Mouse (Mus musculus): ENCODE results near the gene Herc6. TPM values are rescaled to one million over a fixed set of nuclear protein-coding genes. Genes with fewer than 3 reads are reported as not detected.

Herc6 gene
- total RNA-seq, 2 experiments from 2014 or later, result 0.41 to 1.6 TPM

GRCm38 (mm10) chr6:57581595-57581994 lies 795 bp downstream of the Herc6 start:
- DNase-seq, result no peak

- DNase-seq, result no peak
Measured at GRCm38 (mm10) chr6:57582356-57582755, 1.6 kb downstream of the Herc6 start.

DNA sequence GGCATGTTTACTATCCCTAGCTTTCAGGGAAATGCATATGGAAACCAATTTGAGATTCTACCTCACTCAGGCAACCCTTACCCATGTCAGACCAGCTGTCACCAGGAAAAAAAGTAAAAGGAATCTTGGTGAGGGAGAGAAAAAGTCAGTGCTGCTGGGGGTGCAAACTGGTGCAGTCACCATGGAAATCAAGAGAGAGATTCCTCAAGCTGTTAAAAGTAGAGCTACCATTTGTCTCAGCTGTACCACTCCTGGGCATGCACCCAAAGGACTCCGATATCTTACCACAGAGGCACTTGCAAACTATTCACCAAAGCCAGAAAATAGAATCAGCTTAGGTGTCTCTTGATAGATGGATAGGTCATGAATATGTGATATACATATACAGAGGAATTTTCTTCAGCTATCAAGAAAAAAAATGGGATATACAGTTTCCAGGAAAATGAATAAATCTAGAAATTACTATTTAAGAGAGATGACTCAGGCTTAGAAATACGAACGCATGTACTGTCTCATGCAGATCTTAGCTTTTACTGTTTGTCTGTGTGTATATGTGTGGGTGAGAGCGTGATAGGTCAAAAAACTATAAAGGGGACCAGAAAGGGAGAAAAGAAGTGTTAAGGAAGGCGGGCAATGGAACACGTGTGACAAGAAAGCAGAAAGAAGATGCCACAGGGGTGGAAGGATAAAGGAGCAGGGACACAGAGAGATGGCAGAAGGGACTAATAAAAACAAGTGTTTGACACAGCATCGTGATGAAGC lies 24.9 kb downstream of the Herc6 start:
- DNase-seq, result no peak

DNA sequence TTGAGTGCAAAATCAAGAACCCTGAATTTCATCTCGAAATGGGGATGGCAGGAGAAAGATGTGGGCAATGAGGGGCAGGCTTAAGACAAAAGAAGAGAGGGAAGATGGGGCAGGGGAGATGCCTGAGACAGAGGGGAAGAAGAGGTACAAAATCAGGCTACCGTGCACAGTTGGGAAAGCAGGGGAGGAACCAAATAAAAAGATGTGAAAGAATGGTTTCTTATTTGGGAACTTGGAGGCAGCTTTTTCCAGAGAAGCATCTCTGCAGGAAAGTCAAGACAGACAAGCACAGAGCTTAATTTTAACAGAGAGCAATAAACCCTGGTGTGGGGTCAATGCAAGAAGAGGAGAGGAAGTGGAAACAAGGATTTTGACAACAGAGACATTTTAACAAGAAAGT lies 27.2 kb downstream of the Herc6 start:
- DNase-seq, result no peak

GRCm38 (mm10) chr6:57609631-57610030 lies 28.8 kb downstream of the Herc6 start:
- no peak for DNase-seq

DNA sequence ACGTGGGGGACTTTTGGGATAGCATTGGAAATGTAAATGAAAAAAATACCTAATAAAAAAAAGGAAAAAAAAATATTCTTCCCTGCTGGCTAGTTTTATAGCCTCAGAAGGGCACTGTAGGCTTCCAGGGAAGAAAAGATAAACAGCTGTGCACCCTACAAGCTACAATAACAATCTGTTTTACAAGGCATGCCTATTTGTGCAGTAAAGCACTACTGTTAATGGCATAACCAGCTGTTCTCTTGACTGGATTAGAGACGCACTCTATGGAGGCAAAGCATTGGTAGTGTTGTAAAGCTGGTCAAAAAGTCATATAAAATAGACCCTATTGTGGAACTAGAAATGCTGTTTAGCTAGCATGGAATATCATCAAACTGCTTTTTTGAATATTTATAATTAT lies 35.0 kb downstream of the Herc6 start:
- no peak for DNase-seq

DNA sequence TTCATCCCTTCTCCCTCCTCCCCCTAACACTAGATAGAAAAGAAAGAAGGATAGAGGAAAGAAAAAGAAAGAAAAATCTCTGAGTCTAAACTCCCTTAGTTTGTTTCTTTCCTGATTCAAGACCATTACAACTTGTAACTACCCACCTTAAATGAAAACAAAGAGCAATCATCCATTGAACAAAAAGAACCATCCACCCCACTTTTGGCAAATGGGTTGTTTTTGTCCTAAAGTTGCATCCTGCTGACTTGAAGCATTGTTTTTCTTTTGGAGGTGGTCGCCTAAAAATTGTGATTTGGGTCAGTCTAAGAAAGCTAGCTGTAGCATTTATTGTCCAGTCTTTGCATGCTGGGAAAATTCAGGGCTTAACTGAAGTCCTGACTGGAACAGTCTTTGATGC lies 58.7 kb downstream of the Herc6 start:
- DNase-seq, result no peak

- DNase-seq, result peak; percentile 31
Measured at GRCm38 (mm10) chr6:57641789-57642188, 61.0 kb downstream of the Herc6 start.

GRCm38 (mm10) chr6:57647256-57647655 lies 66.5 kb downstream of the Herc6 start:
- no peak for DNase-seq

- no peak for DNase-seq
Measured at GRCm38 (mm10) chr6:57661295-57661694, 80.5 kb downstream of the Herc6 start.

- DNase-seq, result no peak
Measured at GRCm38 (mm10) chr6:57684156-57684555, 103.4 kb downstream of the Herc6 start.

DNA sequence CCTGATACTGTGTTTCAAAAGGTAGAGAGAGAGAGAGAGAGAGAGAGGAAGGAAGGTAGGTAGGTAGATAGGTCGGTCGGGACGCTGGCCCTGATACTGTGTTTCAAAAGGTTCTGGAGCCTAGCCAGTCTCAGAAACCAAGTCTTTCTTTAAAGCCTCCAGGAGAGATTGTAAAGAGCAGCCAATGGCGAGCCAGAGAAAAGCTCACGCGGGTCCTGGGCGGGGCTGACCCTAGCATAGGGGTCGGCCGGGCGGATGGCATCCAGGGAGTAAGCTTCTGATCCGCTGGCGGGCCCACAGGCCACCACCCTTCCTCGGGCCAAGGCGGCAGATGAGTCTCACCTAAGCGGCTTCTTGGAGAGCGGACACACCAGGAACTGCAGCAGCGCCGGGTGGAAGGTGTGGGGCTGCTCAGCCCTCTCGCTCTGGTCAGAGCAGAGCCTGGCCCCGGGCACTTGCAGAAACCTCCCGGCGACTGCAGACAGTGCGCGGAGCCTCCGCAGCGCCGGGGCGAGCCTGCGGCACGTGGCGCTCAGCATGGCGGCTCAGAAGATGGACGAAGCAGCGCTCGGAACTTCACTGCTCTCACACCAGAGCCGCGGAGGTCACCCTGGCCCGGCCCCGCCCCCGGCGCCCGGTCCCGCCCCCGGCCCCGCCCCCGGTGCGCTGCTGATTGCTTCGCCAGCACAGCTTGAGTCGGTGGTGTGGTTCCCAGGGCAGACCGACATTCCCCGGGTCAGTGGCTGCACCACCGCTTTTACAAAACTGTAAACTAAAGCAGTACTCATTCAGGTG lies 110.9 kb downstream of the Herc6 start, which contains the start of gene Pyurf:
Gene Pyurf (minus strand): TSS at position 612 of the 795 bp plus-strand sequence.
- DNase-seq, result peak; percentile 88

GRCm38 (mm10) chr6:57693116-57693515 lies 112.3 kb downstream of the Herc6 start:
- DNase-seq, result no peak

DNA sequence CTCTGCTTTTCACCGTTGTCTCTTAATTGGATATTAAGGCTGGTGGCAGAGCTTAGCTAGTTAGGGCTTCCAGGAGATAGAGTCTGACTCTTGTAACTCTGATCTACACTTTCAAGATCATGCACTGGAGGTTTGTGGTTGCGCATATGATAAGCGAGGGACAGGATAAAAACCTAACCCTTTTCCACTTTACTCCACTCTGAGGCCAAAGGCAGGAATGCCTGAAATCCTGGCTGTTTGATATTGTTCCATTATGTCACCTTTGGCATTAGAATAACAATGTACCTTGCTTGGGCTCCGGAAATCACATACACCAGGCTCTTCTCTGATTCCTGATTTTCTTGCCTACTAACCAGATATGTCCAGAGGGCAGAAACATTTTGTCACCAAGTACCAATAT lies 120.9 kb downstream of the Herc6 start:
- DNase-seq, result no peak

DNA sequence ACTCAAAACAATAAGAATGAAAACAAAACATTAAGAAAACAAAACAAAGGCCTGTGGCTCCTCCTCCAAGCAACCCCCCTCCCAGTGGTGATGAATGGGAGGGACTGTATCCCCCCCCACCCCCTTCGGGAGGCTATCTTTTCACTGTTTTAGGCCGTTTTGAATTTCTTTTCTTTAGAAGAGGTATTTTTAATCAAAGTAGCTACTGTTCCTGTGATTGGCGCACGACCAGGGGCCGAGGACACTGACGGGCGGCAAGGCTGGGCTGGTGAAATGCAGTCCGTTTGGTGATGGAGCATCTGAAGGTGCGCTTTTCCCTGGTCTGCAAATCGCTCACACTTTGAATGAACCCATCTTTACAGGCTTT lies 121.6 kb downstream of the Herc6 start, which contains the start of gene Lancl2:
Gene Lancl2 (plus strand): TSS at position 165 of the 367 bp plus-strand sequence.
- DNase-seq, result peak; percentile 10

DNA sequence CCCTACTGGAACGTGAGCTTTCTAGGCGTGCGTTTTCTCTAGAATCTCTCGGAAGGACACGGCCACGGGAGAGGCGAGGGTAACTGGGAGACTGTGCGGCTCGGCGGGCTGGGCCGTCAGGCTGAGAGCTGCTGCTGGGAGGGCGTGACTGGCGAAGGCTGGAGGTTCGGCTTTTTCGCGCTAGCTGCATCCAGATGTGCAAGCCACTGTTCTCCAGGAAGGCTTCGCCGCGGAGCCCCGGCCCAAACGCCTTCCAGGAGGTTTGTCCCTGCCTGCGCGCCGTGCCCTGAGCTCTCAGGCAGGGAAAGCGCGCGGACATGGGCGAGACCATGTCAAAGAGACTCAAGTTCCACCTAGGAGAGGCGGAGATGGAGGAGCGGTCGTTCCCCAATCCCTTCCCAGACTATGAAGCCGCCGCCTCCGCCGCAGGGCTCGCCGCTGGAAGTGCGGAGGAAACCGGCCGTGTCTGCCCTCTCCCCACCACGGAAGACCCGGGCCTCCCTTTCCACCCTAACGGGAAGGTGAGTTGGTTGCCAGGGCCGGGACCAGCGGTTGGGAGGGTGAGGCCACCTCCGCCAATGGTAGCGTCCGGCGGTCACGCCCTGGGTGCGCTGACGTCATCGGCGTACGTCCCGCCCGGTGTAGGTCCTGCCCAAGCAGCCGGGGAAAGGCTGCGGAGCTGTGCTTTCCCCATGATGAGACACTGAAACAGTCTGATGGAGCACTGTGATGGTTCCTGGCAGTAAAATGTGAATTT lies 122.1 kb downstream of the Herc6 start:
- DNase-seq, result peak; percentile 95

GRCm38 (mm10) chr6:57703703-57704102 lies 122.9 kb downstream of the Herc6 start:
- no peak for DNase-seq

DNA sequence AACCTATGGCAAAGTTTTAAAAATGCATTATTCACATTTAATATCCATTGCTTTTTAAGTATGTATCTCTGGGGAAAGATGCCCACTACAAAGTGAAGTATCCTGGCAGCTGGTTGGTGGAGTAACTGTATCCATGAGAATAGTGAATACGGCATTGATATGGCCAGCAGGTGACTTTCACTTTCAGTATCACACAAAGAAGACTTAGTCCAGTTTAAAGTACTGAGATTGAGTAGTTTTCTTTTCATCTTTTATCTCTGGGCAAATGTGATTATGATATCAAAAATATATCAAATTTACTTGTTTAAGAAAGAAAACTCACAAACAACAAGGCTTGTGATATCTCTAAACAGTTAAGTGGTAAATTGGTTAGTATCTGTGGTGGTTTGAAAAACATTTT lies 125.9 kb downstream of the Herc6 start:
- DNase-seq, result no peak

- no peak for DNase-seq
Measured at GRCm38 (mm10) chr6:57711726-57712125, 130.9 kb downstream of the Herc6 start.

Measured in gastrocnemius, postnatal 25 days (tissue).